Mouse (Mus musculus) ES-E14 (cell line): ENCODE data around the gene Exoc3l.

Experiments used
- CHD2 ChIP-seq: IDR thresholded peaks from 2 replicates; pipeline ENCODE4 v1.6.1; 2014; ENCODE audit warnings: mild to moderate bottlenecking, low read depth, low read length, inconsistent platforms
- HCFC1 ChIP-seq: IDR thresholded peaks from 2 replicates; pipeline ENCODE4 v1.6.1; 2012; ENCODE audit warnings: low read length, inconsistent platforms, borderline replicate concordance; ENCODE audit not compliant: insufficient read depth
- MAFK ChIP-seq: IDR thresholded peaks from 2 replicates; pipeline ENCODE4 v1.6.1; 2014; ENCODE audit warnings: mild to moderate bottlenecking, low read depth, low read length, inconsistent platforms; ENCODE audit not compliant: insufficient read depth
- ZC3H11A ChIP-seq: IDR thresholded peaks from 2 replicates; pipeline ENCODE4 v1.6.1; 2012; ENCODE audit warnings: low read depth, mild to moderate bottlenecking, inconsistent platforms, low read length, borderline replicate concordance
- ZNF384 ChIP-seq: IDR thresholded peaks from 2 replicates; pipeline ENCODE4 v1.6.1; 2012; ENCODE audit warnings: low read depth, low read length, inconsistent platforms

DNA sequence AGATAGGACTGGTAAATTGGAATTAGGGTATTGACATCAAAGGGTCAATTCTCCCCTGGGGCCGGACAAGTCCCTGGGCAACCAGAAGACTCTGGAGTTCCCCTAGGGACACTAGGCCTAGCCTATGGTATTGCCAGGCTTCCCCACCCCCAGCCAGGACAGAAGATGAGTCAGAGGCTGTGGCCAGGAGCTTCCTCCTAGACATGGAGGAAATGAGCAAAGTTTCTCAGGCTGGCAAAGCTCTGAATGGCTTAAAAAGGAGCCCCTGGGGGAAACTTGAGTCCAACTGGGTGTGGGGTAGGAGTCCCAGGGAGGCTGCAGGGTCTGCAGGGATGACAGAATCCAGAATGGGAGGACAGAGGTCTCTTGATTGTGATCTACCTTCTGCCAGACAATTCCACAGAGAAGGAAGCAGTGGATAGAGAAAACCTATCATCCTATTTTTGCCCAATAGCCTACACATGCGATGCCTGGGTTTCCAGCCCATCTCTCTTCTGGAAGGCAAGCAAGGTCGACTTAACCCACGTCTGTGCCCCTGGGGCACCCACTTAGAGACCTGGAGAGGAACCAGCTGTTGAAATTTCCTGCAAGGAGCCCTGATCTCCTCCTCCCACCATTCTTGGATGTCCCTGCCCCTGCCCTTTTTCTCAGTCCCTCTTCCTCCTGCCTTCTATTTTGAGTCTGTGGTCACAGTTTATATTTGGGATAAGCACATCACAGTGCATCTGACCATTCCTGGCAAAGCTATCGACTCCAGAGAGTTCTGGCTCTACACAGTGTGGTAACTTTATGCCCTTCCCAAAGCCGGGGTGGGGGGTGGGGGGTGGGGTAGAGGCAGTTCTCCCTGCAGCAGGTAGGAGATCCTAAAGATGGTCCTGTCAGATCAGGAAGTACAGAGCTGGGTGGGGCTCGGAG, 49.4 kb upstream of the Exoc3l start:
- no peak for TF ChIP-seq HCFC1
- TF ChIP-seq ZNF384 = no peak
- TF ChIP-seq MAFK = no peak
- TF ChIP-seq CHD2 = no peak
- TF ChIP-seq ZC3H11A = no peak
